Mouse (Mus musculus) limb, embryonic 14.5 days (tissue): ENCODE measurements around the gene Shisa5. TPM values are rescaled to one million over a fixed set of nuclear protein-coding genes. Genes with fewer than 3 reads are reported as not detected.

ENCODE experiments used
- ATAC-seq: fragments of 200-750 bp; cut with Nextera tagmentation; 2 replicates; pipeline ENCODE4 v1.8.0; 2017; ENCODE audit warnings: low read depth, moderate number of reproducible peaks, moderate TSS enrichment; ENCODE audit not compliant: low FRiP score
- DNase-seq: peaks from one replicate; pipeline ENCODE4 v3.0.0-alpha.2; 2015; ENCODE audit warnings: low spot score
- H3K27ac ChIP-seq: fragments of 300-500 bp; sonication (generic); replicated peaks from 2 replicates; pipeline ENCODE4 v1.5.1; 2014; ENCODE audit warnings: low read depth, mild to moderate bottlenecking, low read length, moderate library complexity, mixed read lengths
- H3K27me3 ChIP-seq: fragments of 300-500 bp; sonication (generic); 2 replicates; pipeline ENCODE4 v1.6.1; 2014; ENCODE audit warnings: low read length, mixed read lengths; ENCODE audit not compliant: control insufficient read depth, insufficient read depth
- H3K36me3 ChIP-seq: fragments of 300-500 bp; sonication (generic); 2 replicates; pipeline ENCODE4 v1.6.1; 2014; ENCODE audit warnings: mild to moderate bottlenecking, low read length, moderate library complexity, mixed read lengths; ENCODE audit not compliant: control insufficient read depth, insufficient read depth
- H3K4me1 ChIP-seq: fragments of 300-500 bp; sonication (generic); 2 replicates; pipeline ENCODE4 v1.6.1; 2014; ENCODE audit warnings: antibody characterized with exemption, low read length, mixed read lengths; ENCODE audit not compliant: control insufficient read depth, insufficient read depth
- H3K4me2 ChIP-seq: fragments of 300-500 bp; sonication (generic); replicated peaks from 2 replicates; pipeline ENCODE4 v1.6.1; 2014; ENCODE audit warnings: low read depth, mild to moderate bottlenecking, low read length, moderate library complexity; ENCODE audit not compliant: severe bottlenecking
- H3K4me3 ChIP-seq: fragments of 300-500 bp; sonication (generic); replicated peaks from 2 replicates; pipeline ENCODE4 v1.5.1; 2014; ENCODE audit warnings: low read length
- H3K9ac ChIP-seq: fragments of 300-500 bp; sonication (generic); 2 replicates; pipeline ENCODE4 v1.6.1; 2014; ENCODE audit warnings: mild to moderate bottlenecking, low read depth, low read length, moderate library complexity; ENCODE audit not compliant: severe bottlenecking
- H3K9me3 ChIP-seq: fragments of 300-500 bp; sonication (generic); 2 replicates; pipeline ENCODE4 v1.6.1; 2016; ENCODE audit warnings: low read length; ENCODE audit not compliant: control insufficient read depth
- POLR2A ChIP-seq: fragments of 200-500 bp; IDR thresholded peaks from 2 replicates; pipeline ENCODE4 v1.8.0; 2012; ENCODE audit warnings: inconsistent platforms, mild to moderate bottlenecking, moderate library complexity, borderline replicate concordance; ENCODE audit not compliant: insufficient read depth, insufficient read length; ENCODE audit errors: extremely low read depth
- WGBS: fragments of 180-500 bp; shearing (Covaris S2); extraction: QIAGEN DNeasy Blood & Tissue Kit; methylation state at CpG from one replicate; pipeline ENCODE4 v1.1.7; 2014; 5-methylcytosine and 5-hydroxymethylcytosine counted together
- polyA plus RNA-seq, 2 experiments: library from polyadenylated mRNA; depleted of rRNA in 1 of 2; stranded (reverse) in 1 of 2; unstranded in 1 of 2; fragments of >200 nt; fragmentation: Nextera tagmentation in 1 of 2; extraction: Ambion mirVana in 1 of 2; gene quantifications; 2 replicates each; pipeline versions ENCODE4 v1.2.1 to v1.2.3; 2012 to 2014

The Shisa5 gene
- polyA plus RNA-seq, 2 experiments: 82.4 to 150 TPM

- Histone ChIP-seq H3K36me3 (no peaks in the 10 kb centered on the region), H3K9ac (no peak overlapping the region), H3K9me3 (no peaks in the 10 kb centered on the region), H3K27ac (no peak overlapping the region), H3K4me3 (no peak overlapping the region), H3K27me3 (no peaks in the 10 kb centered on the region), H3K4me1 (no peaks in the 10 kb centered on the region), H3K4me2 (no peak overlapping the region)
- 87% methylated on average over 6 of the region's 6 CpGs for WGBS
- TF ChIP-seq POLR2A: no peak
- no peak for ATAC-seq
- DNase-seq: no peak
Measured at GRCm38 (mm10) chr9:109032435-109032834, 5.9 kb upstream of the Shisa5 start.

GRCm38 (mm10) chr9:109038901-109039364 is 568 bp downstream of the Shisa5 start:
- DNase-seq (no peak), ATAC-seq (peak; percentile 3; the same call in 1 of the 2 replicates)
- no peak for TF ChIP-seq POLR2A
- WGBS: 13% methylated on average over 6 of the region's 8 CpGs
- H3K4me1 ChIP-seq: peaks cover 13% of the 10 kb centered on the region; the same call in 1 of the 2 replicates
- no peaks in the 10 kb centered on the region; the same call in 1 of the 2 replicates for H3K36me3 ChIP-seq
- peak overlapping the region; percentile 79 for H3K4me3 ChIP-seq
- H3K4me2 ChIP-seq: peak overlapping the region; percentile 81
- H3K27me3 ChIP-seq: no peaks in the 10 kb centered on the region
- H3K27ac ChIP-seq: peak overlapping the region; percentile 55
- H3K9me3 ChIP-seq: no peaks in the 10 kb centered on the region
- peak overlapping the region; percentile 84 for H3K9ac ChIP-seq

GRCm38 (mm10) chr9:109039681-109040080 is 1.3 kb downstream of the Shisa5 start:
- H3K4me1 ChIP-seq: peaks cover 13% of the 10 kb centered on the region; the same call in 1 of the 2 replicates

GRCm38 (mm10) chr9:109040216-109040615 is 1.9 kb downstream of the Shisa5 start:
- no peak for TF ChIP-seq POLR2A
- 83% methylated on average over 8 of the region's 8 CpGs for WGBS
- DNase-seq (no peak), ATAC-seq (no peak)
- Histone ChIP-seq H3K36me3 (no peaks in the 10 kb centered on the region; the same call in 1 of the 2 replicates), H3K9me3 (no peaks in the 10 kb centered on the region), H3K27me3 (no peaks in the 10 kb centered on the region), H3K4me1 (peaks cover 13% of the 10 kb centered on the region; the same call in 1 of the 2 replicates), H3K4me2 (no peak overlapping the region), H3K4me3 (no peak overlapping the region), H3K27ac (no peak overlapping the region), H3K9ac (peak overlapping the region; percentile 3; the same call in 1 of the 2 replicates)

More at GRCm38 (mm10) chr9:109039681-109040080, 1.3 kb downstream of the Shisa5 start:
- H3K4me2 ChIP-seq: peak overlapping the region; percentile 81
- WGBS: 70% methylated on average over 4 of the region's 4 CpGs
- ATAC-seq: no peak
- peak overlapping the region; percentile 79; the same call in 1 of the 2 replicates for H3K4me3 ChIP-seq
- H3K36me3 ChIP-seq: no peaks in the 10 kb centered on the region; the same call in 1 of the 2 replicates
- no peak overlapping the region for H3K27ac ChIP-seq
- H3K9ac ChIP-seq: no peak overlapping the region
- H3K9me3 ChIP-seq: no peaks in the 10 kb centered on the region
- no peaks in the 10 kb centered on the region for H3K27me3 ChIP-seq
- no peak for TF ChIP-seq POLR2A
- no peak for DNase-seq

GRCm38 (mm10) chr9:109040906-109041305 is 2.5 kb downstream of the Shisa5 start:
- ATAC-seq (no peak), DNase-seq (no peak)
- H3K9me3 ChIP-seq: no peaks in the 10 kb centered on the region
- H3K4me1 ChIP-seq: peaks cover 13% of the 10 kb centered on the region; the same call in 1 of the 2 replicates
- WGBS: 53% methylated on average over 6 of the region's 6 CpGs
- H3K36me3 ChIP-seq: no peaks in the 10 kb centered on the region; the same call in 1 of the 2 replicates
- H3K9ac ChIP-seq: peak overlapping the region; percentile 3; the same call in 1 of the 2 replicates
- no peak overlapping the region for H3K27ac ChIP-seq
- TF ChIP-seq POLR2A: no peak
- H3K4me2 ChIP-seq: no peak overlapping the region
- H3K27me3 ChIP-seq: no peaks in the 10 kb centered on the region
- no peak overlapping the region for H3K4me3 ChIP-seq
